Mouse (Mus musculus): ENCODE data around the gene Ndufa8. TPM values are rescaled to one million over a fixed set of nuclear protein-coding genes. Genes with fewer than 3 reads are reported as not detected.
A peak's percentile ranks its signal among the peaks of the same experiment; 100 is the strongest.

Gene Ndufa8
- polyA plus RNA-seq, 1 experiment: 78.4 TPM

DNA sequence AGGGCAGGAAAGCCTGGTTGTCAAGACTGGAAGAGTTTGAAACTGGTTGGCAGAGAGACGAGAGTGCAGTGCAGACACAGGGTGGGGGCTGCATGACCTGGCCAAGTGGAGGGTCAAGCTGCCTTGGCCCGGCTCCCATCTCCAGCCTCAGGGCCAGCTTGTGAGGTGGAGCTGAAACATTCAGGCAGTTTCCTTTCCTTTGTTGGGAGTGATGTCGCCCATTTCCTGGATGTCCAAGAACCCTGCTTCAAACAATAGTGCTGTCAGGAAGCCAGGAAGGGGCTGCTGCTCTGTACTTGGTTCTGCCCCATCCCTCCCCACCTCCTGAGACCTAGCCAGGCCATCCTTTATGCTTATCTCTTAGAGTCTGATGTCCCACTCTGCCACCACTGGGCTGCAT, 25.9 kb downstream of the Ndufa8 start:
- Histone ChIP-seq H3K27me3 (ENCODE audit: control insufficient read depth, insufficient read depth, low read length) (no peaks in the 10 kb centered on the region), H3K4me1 (ENCODE audit: control insufficient read depth, insufficient read depth, low read length) (peaks cover 8% of the 10 kb centered on the region), H3K36me3 (ENCODE audit: control insufficient read depth, insufficient read depth, low read length) (no peaks in the 10 kb centered on the region), H3K4me3 (ENCODE audit: control insufficient read depth, low read depth, low read length) (no peak overlapping the region), H3K27ac (ENCODE audit: control insufficient read depth, insufficient read depth, low read depth, low read length) (no peak overlapping the region)
- TF ChIP-seq CTCF (IDR thresholded peaks at IDR 0.05; ENCODE audit: control insufficient read depth, insufficient read depth, insufficient replicate concordance, low read depth, low read length) (no peak), POLR2A (IDR thresholded peaks at IDR 0.05; ENCODE audit: control insufficient read depth, low read depth, low read length) (no peak)

DNA sequence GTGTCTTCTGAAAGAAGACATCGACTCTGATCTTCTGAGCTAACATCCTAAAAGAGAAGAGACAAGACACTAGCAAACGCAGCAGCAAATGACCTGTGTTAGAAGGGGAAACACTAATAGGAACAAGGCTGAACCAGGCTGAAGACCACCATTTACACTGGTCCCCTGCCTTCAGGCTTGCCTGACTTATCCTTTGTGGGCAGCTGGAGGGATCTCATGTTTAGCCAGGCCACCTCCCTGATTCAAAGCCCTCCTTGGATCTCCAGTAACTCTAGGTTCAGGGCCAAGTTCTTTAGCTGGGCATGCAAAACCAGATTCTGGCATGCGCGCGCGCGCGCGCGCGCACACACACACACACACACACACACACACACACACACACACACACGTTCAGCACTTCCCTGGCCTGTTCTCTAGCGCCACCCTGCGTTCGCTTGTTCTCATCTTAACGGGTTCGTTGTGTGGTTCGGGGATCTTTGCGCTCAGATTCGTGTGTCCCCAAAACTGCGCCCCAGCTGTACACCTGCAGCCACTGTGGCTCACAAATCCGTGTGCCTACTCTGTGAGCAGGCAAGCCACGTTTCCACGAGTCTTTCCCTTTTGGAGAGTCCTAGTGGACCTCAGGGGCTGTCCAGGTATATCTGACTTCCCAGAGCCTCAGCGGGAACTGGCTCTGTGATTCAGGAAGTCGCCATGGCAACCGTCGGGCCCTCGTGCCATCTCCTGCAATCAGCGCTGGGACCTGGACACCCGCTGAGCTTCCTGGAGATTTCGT, 27.6 kb downstream of the Ndufa8 start:
- Histone ChIP-seq H3K4me1 (ENCODE audit: control insufficient read depth, insufficient read depth, low read length) (peaks cover 8% of the 10 kb centered on the region), H3K36me3 (ENCODE audit: control insufficient read depth, insufficient read depth, low read length) (no peaks in the 10 kb centered on the region), H3K27ac (ENCODE audit: control insufficient read depth, insufficient read depth, low read depth, low read length) (no peak overlapping the region), H3K27me3 (ENCODE audit: control insufficient read depth, insufficient read depth, low read length) (no peaks in the 10 kb centered on the region), H3K4me3 (ENCODE audit: control insufficient read depth, low read depth, low read length) (peak overlapping the region; percentile 63)
- TF ChIP-seq POLR2A (IDR thresholded peaks at IDR 0.05; ENCODE audit: control insufficient read depth, low read depth, low read length) (no peak), CTCF (IDR thresholded peaks at IDR 0.05; ENCODE audit: control insufficient read depth, insufficient read depth, insufficient replicate concordance, low read depth, low read length) (peak; percentile 69; the same call in 1 of the 2 replicates)

DNA sequence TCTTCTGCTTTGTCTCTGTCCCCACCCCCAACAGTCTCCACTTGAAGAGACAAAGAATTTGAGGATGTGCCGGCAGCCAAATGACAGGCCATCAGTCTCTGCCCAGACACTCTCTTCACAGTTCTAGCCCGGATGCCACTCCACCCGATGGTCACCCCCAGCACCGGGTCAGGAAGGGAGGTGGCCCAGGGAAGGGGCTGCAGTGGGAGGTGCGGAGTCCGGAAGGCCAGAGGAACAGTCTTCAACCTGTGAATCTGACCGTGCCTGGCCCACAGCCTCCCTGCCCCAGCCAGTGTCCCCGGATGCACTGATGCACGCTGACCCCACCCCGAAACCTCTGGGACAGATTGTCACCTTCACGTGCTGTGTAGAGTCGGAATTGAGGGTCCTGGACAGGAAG, 36.2 kb downstream of the Ndufa8 start:
- H3K27ac ChIP-seq (ENCODE audit: control insufficient read depth, insufficient read depth, low read depth, low read length): no peak overlapping the region
- no peak for TF ChIP-seq POLR2A (IDR thresholded peaks at IDR 0.05; ENCODE audit: control insufficient read depth, low read depth, low read length)
- TF ChIP-seq CTCF (IDR thresholded peaks at IDR 0.05; ENCODE audit: control insufficient read depth, insufficient read depth, insufficient replicate concordance, low read depth, low read length): no peak
- no peak overlapping the region for H3K4me3 ChIP-seq (ENCODE audit: control insufficient read depth, low read depth, low read length)
- H3K36me3 ChIP-seq (ENCODE audit: control insufficient read depth, insufficient read depth, low read length): no peaks in the 10 kb centered on the region
- H3K4me1 ChIP-seq (ENCODE audit: control insufficient read depth, insufficient read depth, low read length): peaks cover 9% of the 10 kb centered on the region
- no peaks in the 10 kb centered on the region for H3K27me3 ChIP-seq (ENCODE audit: control insufficient read depth, insufficient read depth, low read length)

DNA sequence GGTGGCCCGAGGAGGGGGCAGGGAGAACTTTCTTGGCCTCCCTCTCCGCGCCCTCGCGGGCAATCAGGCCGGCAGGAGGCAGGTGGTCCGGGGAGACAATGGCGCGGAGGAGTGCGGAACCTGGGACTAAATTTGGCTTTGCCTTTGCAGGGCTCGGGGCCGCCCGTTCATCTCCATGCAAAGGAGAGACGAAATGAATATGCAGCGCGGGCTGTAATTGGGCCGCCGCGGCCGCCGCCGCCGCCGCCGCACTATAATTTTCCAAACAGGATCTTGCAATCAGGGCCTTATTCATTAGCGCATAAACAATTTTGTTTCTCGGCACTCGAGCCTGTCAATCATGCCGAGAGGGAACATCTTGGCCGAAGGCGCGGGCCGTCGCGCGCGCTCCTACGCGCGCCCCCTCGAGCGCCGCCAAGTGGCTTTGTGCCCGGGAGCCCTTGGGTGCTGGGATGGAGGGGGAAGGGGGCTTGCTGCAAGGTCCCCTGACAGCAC, 37.8 kb downstream of the Ndufa8 start:
- no peaks in the 10 kb centered on the region for H3K27me3 ChIP-seq (ENCODE audit: control insufficient read depth, insufficient read depth, low read length)
- H3K4me1 ChIP-seq (ENCODE audit: control insufficient read depth, insufficient read depth, low read length): peaks cover 9% of the 10 kb centered on the region
- TF ChIP-seq POLR2A (IDR thresholded peaks at IDR 0.05; ENCODE audit: control insufficient read depth, low read depth, low read length): no peak
- TF ChIP-seq CTCF (IDR thresholded peaks at IDR 0.05; ENCODE audit: control insufficient read depth, insufficient read depth, insufficient replicate concordance, low read depth, low read length): no peak
- H3K36me3 ChIP-seq (ENCODE audit: control insufficient read depth, insufficient read depth, low read length): no peaks in the 10 kb centered on the region
- H3K4me3 ChIP-seq (ENCODE audit: control insufficient read depth, low read depth, low read length): peak overlapping the region; percentile 64
- H3K27ac ChIP-seq (ENCODE audit: control insufficient read depth, insufficient read depth, low read depth, low read length): no peak overlapping the region

DNA sequence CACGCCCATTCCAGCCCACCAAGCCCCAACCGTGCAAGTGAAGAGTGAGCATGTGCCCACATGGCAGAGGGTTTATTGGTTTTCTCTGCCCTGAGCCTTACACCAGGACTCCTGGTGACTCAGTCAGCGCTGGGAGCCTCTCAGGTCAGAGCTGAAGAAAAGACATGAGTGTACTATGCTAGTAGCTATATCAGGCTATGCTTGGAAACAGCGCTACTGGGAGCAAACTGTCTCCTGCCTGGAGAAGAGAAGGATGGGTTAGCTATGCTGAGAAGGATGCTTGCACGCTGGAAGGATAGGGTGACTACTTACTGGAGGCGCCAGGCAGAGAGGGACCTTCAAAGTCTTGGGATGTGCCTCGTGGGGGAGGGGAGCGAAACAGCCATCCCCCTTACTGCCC, 38.6 kb downstream of the Ndufa8 start:
- Histone ChIP-seq H3K4me3 (ENCODE audit: control insufficient read depth, low read depth, low read length) (no peak overlapping the region), H3K27ac (ENCODE audit: control insufficient read depth, insufficient read depth, low read depth, low read length) (no peak overlapping the region), H3K36me3 (ENCODE audit: control insufficient read depth, insufficient read depth, low read length) (no peaks in the 10 kb centered on the region), H3K27me3 (ENCODE audit: control insufficient read depth, insufficient read depth, low read length) (no peaks in the 10 kb centered on the region), H3K4me1 (ENCODE audit: control insufficient read depth, insufficient read depth, low read length) (peaks cover 9% of the 10 kb centered on the region)
- TF ChIP-seq CTCF (IDR thresholded peaks at IDR 0.05; ENCODE audit: control insufficient read depth, insufficient read depth, insufficient replicate concordance, low read depth, low read length) (no peak), POLR2A (IDR thresholded peaks at IDR 0.05; ENCODE audit: control insufficient read depth, low read depth, low read length) (no peak)

DNA sequence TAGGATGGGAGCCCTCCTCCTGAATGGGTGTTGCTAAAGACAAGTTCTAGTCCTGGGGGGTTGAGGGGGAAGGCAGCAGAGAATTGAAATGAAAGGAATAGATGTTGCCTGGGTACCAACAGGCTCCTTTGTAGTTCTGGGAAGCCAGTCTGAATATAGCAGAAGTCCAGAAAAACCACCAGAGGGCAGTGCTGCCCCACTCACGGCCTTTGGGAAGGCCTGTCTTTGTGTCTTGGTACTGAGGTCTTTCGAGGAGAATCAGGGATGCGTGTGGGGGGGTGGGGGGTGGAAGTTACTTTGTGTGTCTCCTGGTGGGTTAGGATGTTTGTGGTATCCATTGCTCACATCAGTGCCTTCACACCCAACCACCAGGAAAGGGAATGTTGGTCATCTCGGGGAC, 39.8 kb downstream of the Ndufa8 start:
- H3K27ac ChIP-seq (ENCODE audit: control insufficient read depth, insufficient read depth, low read depth, low read length): no peak overlapping the region
- H3K4me1 ChIP-seq (ENCODE audit: control insufficient read depth, insufficient read depth, low read length): peaks cover 9% of the 10 kb centered on the region
- TF ChIP-seq POLR2A (IDR thresholded peaks at IDR 0.05; ENCODE audit: control insufficient read depth, low read depth, low read length) (no peak), CTCF (IDR thresholded peaks at IDR 0.05; ENCODE audit: control insufficient read depth, insufficient read depth, insufficient replicate concordance, low read depth, low read length) (peak; percentile 60; the same call in 1 of the 2 replicates)
- no peaks in the 10 kb centered on the region for H3K27me3 ChIP-seq (ENCODE audit: control insufficient read depth, insufficient read depth, low read length)
- no peak overlapping the region for H3K4me3 ChIP-seq (ENCODE audit: control insufficient read depth, low read depth, low read length)
- H3K36me3 ChIP-seq (ENCODE audit: control insufficient read depth, insufficient read depth, low read length): no peaks in the 10 kb centered on the region

DNA sequence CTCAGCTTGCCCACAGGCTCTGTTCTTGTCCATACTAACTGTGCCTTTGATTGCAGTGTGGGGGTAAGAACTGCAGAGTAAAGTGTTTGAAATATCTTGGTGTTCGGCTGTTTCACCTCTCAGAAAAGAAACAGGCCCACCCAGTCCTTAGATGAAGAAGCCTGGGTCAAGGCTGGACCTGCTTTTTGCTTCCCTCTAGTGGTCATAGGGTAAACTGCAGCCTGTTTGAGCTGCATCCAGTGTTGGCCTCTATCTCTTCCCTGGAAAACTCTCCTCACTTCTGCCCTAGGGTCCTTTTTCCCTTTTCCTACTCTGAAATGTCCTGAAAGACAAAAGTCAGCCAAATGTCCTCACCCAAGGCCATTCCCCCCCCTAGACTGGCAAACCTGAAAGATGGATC, 41.1 kb downstream of the Ndufa8 start:
- Histone ChIP-seq H3K27me3 (ENCODE audit: control insufficient read depth, insufficient read depth, low read length) (no peaks in the 10 kb centered on the region), H3K36me3 (ENCODE audit: control insufficient read depth, insufficient read depth, low read length) (no peaks in the 10 kb centered on the region)

More for the DNA sequence above, 41.1 kb downstream of the Ndufa8 start:
- Histone ChIP-seq H3K4me3 (ENCODE audit: control insufficient read depth, low read depth, low read length) (no peak overlapping the region), H3K27ac (ENCODE audit: control insufficient read depth, insufficient read depth, low read depth, low read length) (no peak overlapping the region), H3K4me1 (ENCODE audit: control insufficient read depth, insufficient read depth, low read length) (peaks cover 11% of the 10 kb centered on the region)
- TF ChIP-seq POLR2A (IDR thresholded peaks at IDR 0.05; ENCODE audit: control insufficient read depth, low read depth, low read length) (no peak), CTCF (IDR thresholded peaks at IDR 0.05; ENCODE audit: control insufficient read depth, insufficient read depth, insufficient replicate concordance, low read depth, low read length) (peak; percentile 70; the same call in 1 of the 2 replicates)
